In genomic region chr7:49415716-49416115, GRCm38 (mm10) we compare ENCODE assay signal across 25 mouse cellular contexts.
DNase-seq lines count a peak whose midpoint lies in the region; ATAC-seq and TF ChIP-seq lines count a peak whose summit lies in the region.
"Had no signal": no experiment of that assay in that cellular context is flagged by ENCODE, and none has a peak within 500 bp of the region (broad histone marks: within the 10 kb centered on the region; RNA-seq: fewer than 3 reads in every experiment).

No protein-coding gene starts in this region.

- ATAC-seq in hindbrain, embryonic 14.5 days (ENCODE audit: low FRiP score) = peak; percentile 23; the same call in 1 of the 2 replicates
- no peak for ATAC-seq in midbrain, postnatal 0 days (ENCODE audit: low FRiP score)
- ATAC-seq in midbrain, embryonic 16.5 days = no peak
- no peak for ATAC-seq in megakaryocyte progenitor cell, adult 5-6 weeks (replicated peaks; ENCODE audit: poor library complexity)
- ATAC-seq: CD4-positive, CD25-positive, alpha-beta regulatory T cell, adult 4 months; forebrain, embryonic 14.5 days; inflammation-experienced regulatory T-cells, adult 6 months; intestine, postnatal 0 days had no signal

- H3K4me1 ChIP-seq in hindbrain, embryonic 14.5 days (replicated peaks; ENCODE audit: control insufficient read depth, insufficient read depth, low read length) = no peaks in the 10 kb centered on the region
- no peaks in the 10 kb centered on the region for H3K4me1 ChIP-seq in hindbrain, embryonic 10.5 days (replicated peaks)
- no peaks in the 10 kb centered on the region for H3K4me1 ChIP-seq in midbrain, postnatal 0 days (ENCODE audit: insufficient read depth, low read length)
- H3K4me1 ChIP-seq in midbrain, embryonic 16.5 days (ENCODE audit: control insufficient read depth, insufficient read depth, low read length) = no peaks in the 10 kb centered on the region
- H3K4me1 ChIP-seq: forebrain, embryonic 10.5 days had no signal

- no peak overlapping the region for H3K4me3 ChIP-seq in hindbrain, embryonic 14.5 days (replicated peaks; ENCODE audit: low read length)
- H3K4me3 ChIP-seq in hindbrain, embryonic 10.5 days = no peak overlapping the region
- no peak overlapping the region for H3K4me3 ChIP-seq in midbrain, postnatal 0 days (ENCODE audit: low read depth, low read length)
- no peak overlapping the region for H3K4me3 ChIP-seq in midbrain, embryonic 16.5 days (ENCODE audit: low read depth, low read length)
- H3K4me3 ChIP-seq: embryonic facial prominence, embryonic 15.5 days; erythroblast, embryonic 14.5 days; forebrain, embryonic 10.5 days; heart, embryonic 10.5 days had no signal

- peak; percentile 74 to 84 for DNase-seq in cerebellum, postnatal 10 days
- no peak for DNase-seq in cerebellum, postnatal 25 days
- DNase-seq in hindbrain, embryonic 14.5 days (ENCODE audit: low spot score) = no peak
- DNase-seq in hindbrain, embryonic 10.5 days (ENCODE audit: low spot score) = no peak
- peak; percentile 53 for DNase-seq in midbrain, postnatal 0 days (ENCODE audit: low spot score)
- DNase-seq: adrenal gland, adult 8-10 months; B cell, adult 2 months; cerebellum, adult 11 months; cerebellum, adult 8-10 months; embryo, embryonic 11 days; gastrocnemius, postnatal 10 days; heart, adult 18-20 months; heart, postnatal 10 days; heart, postnatal 4 days had no signal

- no peak for TF ChIP-seq CTCF in midbrain, postnatal 0 days (IDR thresholded peaks at IDR 0.05)

- no peak overlapping the region for H3K4me2 ChIP-seq in hindbrain, embryonic 14.5 days (replicated peaks)
- no peak overlapping the region for H3K4me2 ChIP-seq in midbrain, postnatal 0 days (ENCODE audit: low read depth, low read length, poor library complexity, severe bottlenecking)
- no peak overlapping the region for H3K4me2 ChIP-seq in midbrain, embryonic 16.5 days (ENCODE audit: low read length)
- H3K4me2 ChIP-seq: embryonic facial prominence, embryonic 15.5 days had no signal

- no peaks in the 10 kb centered on the region for H3K36me3 ChIP-seq in hindbrain, embryonic 14.5 days (replicated peaks; ENCODE audit: control insufficient read depth, insufficient read depth)
- H3K36me3 ChIP-seq in hindbrain, embryonic 10.5 days = peaks cover 40% of the 10 kb centered on the region
- H3K36me3 ChIP-seq in midbrain, postnatal 0 days (ENCODE audit: insufficient read depth, low read length) = peaks cover 10% of the 10 kb centered on the region; the same call in 1 of the 2 replicates
- H3K36me3 ChIP-seq in midbrain, embryonic 16.5 days (ENCODE audit: control insufficient read depth, insufficient read depth, low read length) = no peaks in the 10 kb centered on the region
- H3K36me3 ChIP-seq: embryonic facial prominence, embryonic 15.5 days; forebrain, embryonic 10.5 days; G1E had no signal

- H3K27me3 ChIP-seq in hindbrain, embryonic 14.5 days (ENCODE audit: control insufficient read depth, insufficient read depth, low read length) = no peaks in the 10 kb centered on the region
- H3K27me3 ChIP-seq in hindbrain, embryonic 10.5 days (ENCODE audit: insufficient read depth, poor library complexity, severe bottlenecking) = no peaks in the 10 kb centered on the region
- H3K27me3 ChIP-seq in midbrain, postnatal 0 days (ENCODE audit: insufficient read depth, low read length) = no peaks in the 10 kb centered on the region
- H3K27me3 ChIP-seq in midbrain, embryonic 16.5 days (ENCODE audit: control insufficient read depth, insufficient read depth, low read depth, low read length) = no peaks in the 10 kb centered on the region
- H3K27me3 ChIP-seq: embryonic facial prominence, embryonic 15.5 days had no signal

- H3K9me3 ChIP-seq in hindbrain, embryonic 14.5 days (ENCODE audit: control insufficient read depth, low read length) = no peaks in the 10 kb centered on the region
- H3K9me3 ChIP-seq in hindbrain, embryonic 10.5 days = peaks cover 7% of the 10 kb centered on the region; the same call in 1 of the 2 replicates
- no peaks in the 10 kb centered on the region for H3K9me3 ChIP-seq in midbrain, postnatal 0 days (ENCODE audit: low read length)
- no peaks in the 10 kb centered on the region for H3K9me3 ChIP-seq in midbrain, embryonic 16.5 days (replicated peaks; ENCODE audit: control insufficient read depth, low read length, poor library complexity, severe bottlenecking)
- H3K9me3 ChIP-seq: embryonic facial prominence, embryonic 15.5 days; heart, embryonic 10.5 days had no signal

- H3K9ac ChIP-seq in hindbrain, embryonic 14.5 days = no peak overlapping the region
- no peak overlapping the region for H3K9ac ChIP-seq in midbrain, postnatal 0 days (replicated peaks; ENCODE audit: low read length, poor library complexity, severe bottlenecking)
- H3K9ac ChIP-seq in midbrain, embryonic 16.5 days (ENCODE audit: low read depth, low read length) = no peak overlapping the region
- H3K9ac ChIP-seq: embryonic facial prominence, embryonic 15.5 days had no signal

- 80% methylated on average over 12 of the region's 12 CpGs for WGBS in hindbrain, embryonic 14.5 days
- WGBS in hindbrain, embryonic 10.5 days = 94% methylated on average over 12 of the region's 12 CpGs
- WGBS in midbrain, postnatal 0 days = 83% methylated on average over 12 of the region's 12 CpGs
- 89% methylated on average over 12 of the region's 12 CpGs for WGBS in midbrain, embryonic 16.5 days

- 0 out of 2 replicates have a peak overlapping the region, but pooled peaks have one; percentile 10 for H3K27ac ChIP-seq in hindbrain, embryonic 14.5 days
- no peak overlapping the region for H3K27ac ChIP-seq in hindbrain, embryonic 10.5 days
- no peak overlapping the region for H3K27ac ChIP-seq in midbrain, postnatal 0 days (ENCODE audit: low read depth, low read length)
- H3K27ac ChIP-seq in midbrain, embryonic 16.5 days (ENCODE audit: low read length) = no peak overlapping the region
- H3K27ac ChIP-seq: embryonic facial prominence, embryonic 15.5 days; forebrain, embryonic 10.5 days; heart, embryonic 10.5 days had no signal

Comparison
In these comparisons a context has a peak if more than half of its experiments do, and no peak if none do; other contexts are left out.
1. DNase-seq: peak in cerebellum, postnatal 10 days (2 of 2) and midbrain, postnatal 0 days (single experiment); none in cerebellum, postnatal 25 days (0 of 2), hindbrain, embryonic 14.5 days (single experiment) and hindbrain, embryonic 10.5 days (single experiment).